In genomic region chr9:83807562-83807961, GRCm38 (mm10) we compare ENCODE assay signal across 9 mouse cellular contexts. TPM values are rescaled to one million over a fixed set of nuclear protein-coding genes. Genes with fewer than 3 reads are reported as not detected.
DNase-seq lines count a peak whose midpoint lies in the region; ATAC-seq and TF ChIP-seq lines count a peak whose summit lies in the region.
"Had no signal": no experiment of that assay in that cellular context is flagged by ENCODE, and none has a peak within 500 bp of the region (broad histone marks: within the 10 kb centered on the region; RNA-seq: fewer than 3 reads in every experiment).

No protein-coding gene starts in this region.

- 8% methylated on average over 2 of the region's 2 CpGs for WGBS in heart, embryonic 10.5 days
- 7% methylated on average over 2 of the region's 2 CpGs for WGBS in heart, postnatal 0 days
- 9% methylated on average over 2 of the region's 2 CpGs for WGBS in lung, postnatal 0 days

- H3K27me3 ChIP-seq in heart, embryonic 10.5 days (ENCODE audit: insufficient read depth, poor library complexity, severe bottlenecking): peaks cover 27% of the 10 kb centered on the region
- H3K27me3 ChIP-seq in heart, postnatal 0 days (ENCODE audit: control insufficient read depth, insufficient read depth, low read length): peaks cover 41% of the 10 kb centered on the region
- H3K27me3 ChIP-seq in lung, postnatal 0 days (replicated peaks; ENCODE audit: insufficient read depth, low read length): peaks cover 8% of the 10 kb centered on the region; the same call in 1 of the 2 replicates

- H3K4me1 ChIP-seq in heart, embryonic 10.5 days: peaks cover 10% of the 10 kb centered on the region
- peaks cover 9% of the 10 kb centered on the region; the same call in 1 of the 2 replicates for H3K4me1 ChIP-seq in heart, postnatal 0 days (ENCODE audit: control insufficient read depth, insufficient read depth)
- peaks cover 13% of the 10 kb centered on the region; the same call in 1 of the 2 replicates for H3K4me1 ChIP-seq in lung, postnatal 0 days (ENCODE audit: insufficient read depth, low read depth, low read length)

- no peak for ATAC-seq in heart, postnatal 0 days (ENCODE audit: insufficient read depth, low read depth)
- no peak for ATAC-seq in lung, postnatal 0 days

- H3K4me3 ChIP-seq in heart, embryonic 10.5 days: no peak overlapping the region
- H3K4me3 ChIP-seq in heart, postnatal 0 days (ENCODE audit: low read depth, low read length): no peak overlapping the region
- no peak overlapping the region for H3K4me3 ChIP-seq in lung, postnatal 0 days (ENCODE audit: low read depth, low read length)
- H3K4me3 ChIP-seq: midbrain, embryonic 12.5 days had no signal

- no peak overlapping the region for H3K9ac ChIP-seq in heart, postnatal 0 days (replicated peaks; ENCODE audit: low read depth, low read length)
- no peak overlapping the region for H3K9ac ChIP-seq in lung, postnatal 0 days (replicated peaks; ENCODE audit: low read depth)
- H3K9ac ChIP-seq: midbrain, embryonic 12.5 days had no signal

- H3K36me3 ChIP-seq in heart, embryonic 10.5 days: no peaks in the 10 kb centered on the region
- H3K36me3 ChIP-seq in heart, postnatal 0 days (replicated peaks; ENCODE audit: control insufficient read depth, insufficient read depth, low read length): no peaks in the 10 kb centered on the region
- no peaks in the 10 kb centered on the region for H3K36me3 ChIP-seq in lung, postnatal 0 days (ENCODE audit: insufficient read depth, low read length)
- H3K36me3 ChIP-seq: midbrain, embryonic 12.5 days had no signal

- no peak overlapping the region for H3K4me2 ChIP-seq in heart, postnatal 0 days (ENCODE audit: low read depth, low read length)
- H3K4me2 ChIP-seq in lung, postnatal 0 days (replicated peaks; ENCODE audit: low read depth, low read length): no peak overlapping the region
- H3K4me2 ChIP-seq: midbrain, embryonic 12.5 days had no signal

- peak; percentile 35 to 61 for DNase-seq in heart, adult 18-20 months
- no peak for DNase-seq in heart, embryonic 10.5 days (ENCODE audit: low spot score)
- DNase-seq in spleen, postnatal 36 days (ENCODE audit: low spot score in 2 of 2): peak; percentile 10 to 38
- DNase-seq in spleen, postnatal 4 days (ENCODE audit: low spot score in 2 of 2): no peak
- peak; percentile 74 for DNase-seq in brain, adult 2 months (ENCODE audit: low read depth, low spot score)
- peak; percentile 40 for DNase-seq in heart, postnatal 0 days (ENCODE audit: low spot score)
- peak; percentile 68 for DNase-seq in lung, postnatal 0 days (ENCODE audit: low spot score)
- DNase-seq in yolk sac, embryonic 10.5 days (ENCODE audit: low spot score): peak; percentile 41

- TF ChIP-seq CTCF in heart, postnatal 0 days (IDR thresholded peaks at IDR 0.05; ENCODE audit: low read depth): peak; percentile 51
- TF ChIP-seq CTCF in lung, postnatal 0 days (IDR thresholded peaks at IDR 0.05): peak; percentile 71

- H3K27ac ChIP-seq in heart, embryonic 10.5 days: no peak overlapping the region
- no peak overlapping the region for H3K27ac ChIP-seq in heart, postnatal 0 days (ENCODE audit: low read depth)
- no peak overlapping the region for H3K27ac ChIP-seq in lung, postnatal 0 days (ENCODE audit: low read length)
- H3K27ac ChIP-seq: midbrain, embryonic 12.5 days had no signal

- no peaks in the 10 kb centered on the region for H3K9me3 ChIP-seq in heart, embryonic 10.5 days
- H3K9me3 ChIP-seq in heart, postnatal 0 days (replicated peaks; ENCODE audit: control insufficient read depth, low read length): no peaks in the 10 kb centered on the region
- H3K9me3 ChIP-seq in lung, postnatal 0 days (ENCODE audit: low read length): no peaks in the 10 kb centered on the region
- H3K9me3 ChIP-seq: midbrain, embryonic 12.5 days had no signal

- no peak for TF ChIP-seq EP300 in heart, postnatal 0 days (IDR thresholded peaks at IDR 0.05; ENCODE audit: low read depth)
- TF ChIP-seq EP300 in lung, postnatal 0 days (IDR thresholded peaks at IDR 0.05): no peak

RNA-seq across cellular contexts. Expression of gene Elovl4, which starts 1.5 kb away (rescaled TPM):
- total RNA-seq in heart, adult 18-20 months (2021): under 1 TPM; 0.13 to 0.22 TPM
- polyA plus RNA-seq in heart, embryonic 10.5 days (2016; fragmentation: Nextera tagmentation; extraction: Ambion mirVana): 3.6 and 9.0 TPM in 2 replicates
- 0.65 TPM in 1 of 2 replicates, not detected in the other for total RNA-seq in heart, postnatal 0 days (2014; rRNA removed; ENCODE audit: low replicate concordance)
- polyA plus RNA-seq in heart, postnatal 0 days (2015; fragmentation: Nextera tagmentation; extraction: Ambion mirVana): 0.41 and 0.45 TPM in 2 replicates
- polyA plus RNA-seq in lung, postnatal 0 days (2015; fragmentation: Nextera tagmentation; extraction: Ambion mirVana): 0.62 and 0.68 TPM in 2 replicates

RNA-seq across cellular contexts. Expression of gene Ttk, which starts 26.9 kb away (rescaled TPM):
- under 1 TPM; 0.21 to 0.32 TPM for total RNA-seq in heart, adult 18-20 months (2021)
- polyA plus RNA-seq in heart, embryonic 10.5 days (2016; fragmentation: Nextera tagmentation; extraction: Ambion mirVana): 25.0 and 33.3 TPM in 2 replicates
- 3.5 and 6.5 TPM in 2 replicates for total RNA-seq in heart, postnatal 0 days (2014; rRNA removed; ENCODE audit: low replicate concordance)
- polyA plus RNA-seq in heart, postnatal 0 days (2015; fragmentation: Nextera tagmentation; extraction: Ambion mirVana): 4.5 and 4.8 TPM in 2 replicates
- 1.4 and 1.8 TPM in 2 replicates for polyA plus RNA-seq in lung, postnatal 0 days (2015; fragmentation: Nextera tagmentation; extraction: Ambion mirVana)

Comparison
In these comparisons a context has a peak if more than half of its experiments do, and no peak if none do; other contexts are left out.
1. DNase-seq: peak in heart, adult 18-20 months (2 of 2), spleen, postnatal 36 days (2 of 2), brain, adult 2 months (single experiment), heart, postnatal 0 days (single experiment), lung, postnatal 0 days (single experiment) and yolk sac, embryonic 10.5 days (single experiment); none in heart, embryonic 10.5 days (single experiment) and spleen, postnatal 4 days (0 of 2).